Mouse (Mus musculus) myocyte (in vitro differentiated cells): ENCODE measurements around the gene Slco3a1.

Experiments used
- E2F4 ChIP-seq: IDR thresholded peaks from one replicate; pipeline ENCODE4 v1.6.1; 2011; ENCODE audit warnings: mild to moderate bottlenecking, control low read depth, moderate library complexity; ENCODE audit not compliant: insufficient read depth
- MAX ChIP-seq: IDR thresholded peaks from one replicate; pipeline ENCODE4 v1.6.1; 2011; ENCODE audit warnings: low read depth, mild to moderate bottlenecking, control low read depth
- MYOD1 ChIP-seq, 3 experiments: IDR thresholded peaks; one replicate each; pipeline ENCODE4 v1.6.1; 2011; ENCODE audit warnings: control low read depth in 2 of 3, low read depth in 2 of 3, mild to moderate bottlenecking in 2 of 3, moderate library complexity in 1 of 3; ENCODE audit not compliant: insufficient read length in 2 of 3, control insufficient read depth in 1 of 3
- MYOG ChIP-seq, 3 experiments: IDR thresholded peaks; one replicate each; pipeline ENCODE4 v1.6.1; 2011; ENCODE audit warnings: control low read depth in 2 of 3, low read depth in 2 of 3, mild to moderate bottlenecking in 2 of 3; ENCODE audit not compliant: insufficient read length in 2 of 3, control insufficient read depth in 1 of 3, insufficient read depth in 1 of 3
- POLR2A ChIP-seq: IDR thresholded peaks from one replicate; pipeline ENCODE4 v1.6.1; 2011; ENCODE audit warnings: low read depth, mild to moderate bottlenecking, control low read depth, moderate library complexity; ENCODE audit not compliant: insufficient read length
- POLR2AphosphoS2 ChIP-seq: IDR thresholded peaks from one replicate; pipeline ENCODE4 v1.6.1; 2011; ENCODE audit warnings: low read depth, control low read depth; ENCODE audit not compliant: insufficient read length
- TCF12 ChIP-seq: IDR thresholded peaks from one replicate; pipeline ENCODE4 v1.6.1; 2011; ENCODE audit warnings: mild to moderate bottlenecking, control low read depth; ENCODE audit not compliant: poor library complexity, insufficient read depth, severe bottlenecking
- USF1 ChIP-seq: IDR thresholded peaks from one replicate; pipeline ENCODE4 v1.6.1; 2011; ENCODE audit warnings: low read depth, mild to moderate bottlenecking, control low read depth, moderate library complexity

GRCm38 (mm10) chr7:74332323-74332722, 222.3 kb downstream of the Slco3a1 start:
- TF ChIP-seq MYOG (IDR thresholded peaks at IDR 0.05; ENCODE audit: control insufficient read depth in 1 of 3, insufficient read depth in 1 of 3, insufficient read length in 2 of 3, low read depth in 2 of 3) (no peak), POLR2A (no peak), E2F4 (no peak), POLR2AphosphoS2 (no peak), MYOD1 (IDR thresholded peaks at IDR 0.05; ENCODE audit: control insufficient read depth in 1 of 3, insufficient read length in 2 of 3, low read depth in 2 of 3) (no peak), USF1 (no peak), TCF12 (no peak), MAX (no peak)
